Mouse (Mus musculus): ENCODE measurements at regions not wholly inside any gene's neighbourhood (a gene's known extent, or its start where the extent isn't known, plus 50 kb on each side); places are given as distances from the start of the nearest gene placed in this dataset.

DNA sequence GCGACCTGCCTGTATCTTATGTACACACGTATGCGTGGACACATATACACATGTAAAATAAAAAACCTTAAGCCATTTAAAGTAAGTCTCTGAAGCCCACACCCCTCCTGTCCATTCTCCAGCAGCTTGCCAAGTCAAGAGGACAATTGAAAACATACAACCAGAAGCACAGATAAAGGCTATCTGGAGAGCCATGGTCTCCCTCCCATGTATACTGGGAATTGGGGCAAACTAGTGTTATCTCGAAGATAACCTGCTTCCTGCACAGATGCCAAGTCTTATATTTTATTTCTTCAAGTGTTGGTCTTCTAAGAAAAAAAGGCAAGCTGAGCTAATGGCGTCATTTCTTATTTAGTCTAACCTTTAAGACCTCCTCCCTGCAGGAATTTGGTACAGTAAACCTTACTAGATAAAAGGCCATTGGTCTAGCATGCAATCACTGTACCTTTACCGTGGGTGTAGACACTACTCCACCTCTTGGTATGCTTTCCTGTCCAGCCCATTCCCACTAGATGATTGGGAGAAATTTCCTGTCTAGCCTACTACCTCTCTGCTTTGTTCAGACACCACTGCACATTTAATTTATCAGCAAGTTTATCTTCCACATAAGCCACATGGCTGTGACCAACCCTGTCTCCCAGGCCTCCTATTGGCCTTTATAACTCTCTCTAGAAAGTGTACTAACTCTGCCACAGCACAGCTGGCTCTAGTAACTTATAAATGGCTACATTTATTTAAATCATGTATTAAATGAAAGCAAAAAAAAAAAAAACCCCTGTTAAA lies 223.8 kb upstream of the Gm11114 start:
- TF ChIP-seq POLR2A (IDR thresholded peaks at IDR 0.05; ENCODE audit: extremely low read depth, insufficient read depth, low read length) (no peak), CTCF (IDR thresholded peaks at IDR 0.05; ENCODE audit: extremely low read depth, insufficient read depth, low read length) (no peak)

Measured in cortical plate, adult 2 months (tissue).